Mouse (Mus musculus) layer of hippocampus, postnatal 10 days (tissue): ENCODE data around the gene Lfng. TPM values are rescaled to one million over a fixed set of nuclear protein-coding genes. Genes with fewer than 3 reads are reported as not detected.

Source experiments
- DNase-seq, 2 experiments: peaks; one replicate each; pipeline ENCODE4 v3.0.0; 2021; ENCODE audit warnings: low spot score in 2 of 2
- total RNA-seq, 2 experiments: library from RNA; stranded (reverse); gene quantifications; 2 replicates each; pipeline ENCODE4 v1.2.3; 2021

Gene Lfng
- total RNA-seq, 2 experiments from 2014 or later, result 29.3 to 38.8 TPM

DNA sequence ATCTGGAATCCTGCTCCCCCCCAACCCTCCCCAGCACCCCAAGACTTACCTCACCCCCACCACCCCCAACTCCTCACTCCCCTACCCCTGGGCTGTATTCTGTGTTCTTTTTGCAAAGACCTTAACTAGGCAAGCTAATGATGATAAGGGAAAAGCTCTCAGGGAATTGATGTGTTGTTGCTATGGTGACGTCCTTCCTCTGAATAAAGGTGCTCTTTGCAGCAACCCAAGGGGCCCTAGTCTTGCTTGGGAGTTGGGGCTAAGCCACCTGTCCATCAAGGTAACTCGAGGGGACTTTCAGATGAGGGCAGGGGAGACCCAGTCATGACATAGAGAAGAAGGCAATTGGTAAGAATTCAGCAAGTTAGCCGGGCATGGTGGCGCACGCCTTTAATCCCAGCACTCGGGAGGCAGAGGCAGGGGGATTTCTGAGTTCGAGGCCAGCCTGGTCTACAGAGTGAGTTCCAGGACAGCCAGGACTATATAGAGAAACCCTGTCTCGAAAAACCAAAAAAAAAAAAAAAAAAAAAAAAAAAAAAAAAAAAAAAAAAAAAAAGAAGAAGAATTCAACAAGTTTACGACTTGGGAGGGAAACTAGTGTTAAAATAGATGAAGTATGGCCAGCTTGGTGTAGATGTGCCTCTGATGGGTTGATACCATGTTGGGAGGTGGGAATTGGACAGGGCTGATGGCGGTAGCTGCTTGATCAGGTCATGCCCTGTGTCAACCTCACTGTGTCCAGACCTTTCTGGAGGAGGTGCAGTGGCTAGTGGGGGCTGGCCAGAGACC is 8.4 kb downstream of the Lfng start:
- no peak for DNase-seq

DNA sequence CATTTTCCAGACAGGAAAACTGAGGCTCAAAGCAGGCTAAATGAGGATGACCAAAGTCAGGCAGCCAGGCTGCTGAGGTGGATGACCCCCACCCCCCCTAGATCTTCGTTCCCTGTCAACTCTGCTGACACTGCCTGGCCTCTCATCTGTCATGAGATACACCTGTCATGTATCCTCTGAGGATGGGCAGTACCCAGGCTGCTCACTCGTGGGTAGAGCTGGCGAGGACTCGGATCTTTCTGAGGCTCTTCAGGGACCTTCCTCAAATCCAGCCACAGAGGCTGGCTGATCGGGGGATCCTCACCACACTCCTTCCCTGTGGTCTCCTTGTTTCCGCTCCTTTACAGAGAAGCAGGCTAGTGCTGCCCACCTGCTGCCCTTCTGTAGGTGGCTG is 9.0 kb downstream of the Lfng start:
- no peak for DNase-seq

DNA sequence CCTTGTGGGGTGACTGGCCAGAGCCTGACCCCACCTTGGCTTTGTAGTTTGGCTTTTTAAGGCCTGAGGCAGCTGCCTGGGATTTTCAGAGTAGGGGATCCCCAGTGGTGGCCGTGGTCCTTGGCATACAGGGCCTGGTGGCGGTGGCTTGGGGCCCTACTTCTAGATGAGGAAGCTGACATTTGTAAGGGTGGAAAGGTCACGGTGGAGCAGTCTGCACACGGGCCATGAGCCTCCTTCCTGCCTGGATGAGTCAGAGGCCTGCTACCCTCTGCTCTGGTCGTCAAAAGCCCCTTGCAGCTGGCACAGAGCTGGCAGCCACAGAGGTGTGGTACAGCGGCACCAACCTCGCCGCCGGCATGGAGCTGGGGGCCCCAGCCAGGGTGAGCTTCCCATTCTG is 9.6 kb downstream of the Lfng start:
- peak in 1 of 2 experiments; percentile 9 for DNase-seq

DNA sequence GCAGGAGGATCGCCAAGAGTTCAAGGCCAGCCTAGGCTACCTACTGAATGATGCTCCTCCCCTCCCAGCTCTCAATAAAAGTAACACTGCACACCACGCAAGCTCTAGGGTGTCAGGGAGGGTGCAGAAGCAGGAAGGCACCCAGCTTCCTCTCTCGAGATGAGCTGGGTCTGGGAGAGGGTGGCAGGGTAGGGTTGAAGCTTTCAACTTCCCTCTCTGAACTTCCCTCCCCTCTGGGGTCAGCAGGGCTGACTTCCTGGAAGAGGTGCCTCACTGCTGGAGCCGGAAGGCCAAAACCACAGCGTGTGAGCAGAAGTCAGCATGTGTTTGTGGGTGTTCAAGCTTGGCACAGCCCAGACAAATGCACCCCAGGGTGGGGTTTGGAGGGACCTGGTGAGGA is 10.6 kb downstream of the Lfng start:
- peak in 1 of 2 experiments; percentile 32 for DNase-seq

DNA sequence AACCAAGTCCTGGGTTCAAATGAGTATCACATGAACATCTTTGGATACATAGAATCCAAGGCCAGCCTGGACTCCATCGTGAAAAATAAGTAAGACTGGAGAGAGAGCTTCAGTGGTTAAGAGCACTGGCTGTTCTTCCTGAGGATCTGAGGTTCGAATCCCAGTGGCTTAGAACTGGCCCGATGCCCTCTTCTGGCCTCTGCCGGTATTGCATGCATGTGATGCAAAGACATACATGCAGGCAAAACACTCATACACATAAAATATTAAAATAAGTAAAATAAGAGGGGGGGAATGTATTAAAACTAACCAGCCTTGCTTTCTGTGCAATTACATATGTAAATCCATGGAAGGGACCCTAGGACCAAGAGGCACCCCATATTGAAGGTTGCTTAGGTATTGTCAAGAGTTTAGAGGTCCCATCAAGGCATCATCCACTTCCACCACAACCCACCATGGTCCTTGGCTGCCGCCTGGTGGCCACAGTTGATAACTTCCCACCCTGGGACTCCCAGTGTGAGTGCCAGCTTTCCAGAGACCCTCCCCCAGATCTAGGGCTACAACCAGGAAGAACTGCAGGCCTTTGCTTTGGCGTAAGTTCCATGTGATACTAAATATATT is 12.1 kb downstream of the Lfng start:
- DNase-seq, result peak; percentile 85 to 86

DNA sequence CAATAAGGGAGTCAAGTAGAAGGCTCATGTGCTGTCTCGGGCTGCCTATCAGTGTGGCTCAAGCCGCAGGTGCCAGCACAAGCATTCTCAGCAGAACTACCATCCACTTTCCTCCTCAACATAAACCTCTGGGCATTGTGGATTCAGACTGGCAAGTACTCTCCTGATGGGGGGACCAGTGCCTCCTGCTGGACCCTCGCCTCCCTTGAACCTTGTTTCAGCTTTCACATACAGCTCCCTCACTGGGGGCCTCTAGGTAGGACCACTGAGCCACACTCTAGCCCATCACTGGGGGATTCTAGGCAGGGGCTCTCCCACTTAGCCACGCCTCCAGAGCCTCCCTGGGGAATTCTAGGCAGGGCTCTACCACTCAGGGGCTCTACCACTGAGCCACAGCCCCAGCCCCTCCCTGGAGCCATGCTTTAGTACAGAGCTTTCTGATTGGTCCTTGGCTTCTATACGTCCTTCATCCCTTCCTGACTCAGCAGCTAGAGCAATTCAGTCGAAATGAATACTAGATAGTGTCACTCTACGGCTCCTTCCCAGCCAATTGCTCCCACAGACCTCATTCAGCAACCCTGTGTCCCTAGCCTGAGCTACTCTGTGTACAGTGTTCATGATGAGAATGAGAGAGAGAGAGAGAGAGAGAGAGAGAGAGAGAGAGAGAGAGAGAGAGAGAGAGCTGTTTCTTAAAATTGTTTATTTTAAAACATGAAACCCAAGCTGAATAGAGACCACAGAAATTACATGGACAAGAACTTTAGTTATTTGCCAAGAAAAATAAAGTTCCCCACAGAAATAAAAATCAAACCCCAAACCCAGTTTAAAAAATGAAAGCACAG is 13.0 kb downstream of the Lfng start:
- DNase-seq, result peak in 1 of 2 experiments; percentile 41

DNA sequence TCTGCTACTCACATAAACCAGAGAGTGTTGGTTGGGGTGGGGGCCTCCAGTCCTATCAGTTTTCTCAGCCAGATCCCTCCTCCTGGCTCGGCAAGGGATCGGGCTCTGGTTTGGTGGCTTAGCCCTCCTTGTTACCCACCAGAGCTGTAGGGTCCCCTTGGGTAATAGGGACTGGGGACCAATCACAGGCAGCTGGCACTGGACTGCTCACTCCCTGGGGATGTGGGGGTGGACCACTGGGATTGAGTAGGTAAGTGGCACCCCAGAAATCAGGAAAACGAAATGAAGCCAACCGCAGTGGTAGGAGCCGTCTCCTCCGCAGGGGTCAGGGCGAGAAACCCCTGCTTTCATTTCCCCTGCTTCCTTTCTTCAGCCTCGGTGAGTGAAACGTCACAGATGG is 14.0 kb downstream of the Lfng start:
- DNase-seq, result no peak

DNA sequence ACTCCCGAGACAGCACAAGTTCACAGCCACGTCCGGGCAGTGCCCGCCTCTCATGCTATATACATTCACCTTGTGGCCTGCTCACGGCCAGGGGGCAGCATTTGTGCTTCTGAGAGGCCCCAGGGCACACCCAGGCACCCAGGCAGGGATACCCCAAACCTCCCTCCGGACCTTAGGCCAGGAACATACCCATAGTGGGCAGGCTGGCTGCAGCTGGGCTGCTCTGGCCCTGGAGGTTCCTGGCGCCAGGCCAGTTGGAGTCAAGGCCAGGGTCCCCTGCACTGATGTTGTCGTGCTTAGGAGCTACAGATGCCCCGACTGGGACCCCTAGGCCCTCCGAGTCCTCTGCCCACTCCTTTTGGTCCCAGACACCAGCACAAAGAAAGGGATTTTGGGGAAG is 14.4 kb downstream of the Lfng start:
- DNase-seq, result no peak

DNA sequence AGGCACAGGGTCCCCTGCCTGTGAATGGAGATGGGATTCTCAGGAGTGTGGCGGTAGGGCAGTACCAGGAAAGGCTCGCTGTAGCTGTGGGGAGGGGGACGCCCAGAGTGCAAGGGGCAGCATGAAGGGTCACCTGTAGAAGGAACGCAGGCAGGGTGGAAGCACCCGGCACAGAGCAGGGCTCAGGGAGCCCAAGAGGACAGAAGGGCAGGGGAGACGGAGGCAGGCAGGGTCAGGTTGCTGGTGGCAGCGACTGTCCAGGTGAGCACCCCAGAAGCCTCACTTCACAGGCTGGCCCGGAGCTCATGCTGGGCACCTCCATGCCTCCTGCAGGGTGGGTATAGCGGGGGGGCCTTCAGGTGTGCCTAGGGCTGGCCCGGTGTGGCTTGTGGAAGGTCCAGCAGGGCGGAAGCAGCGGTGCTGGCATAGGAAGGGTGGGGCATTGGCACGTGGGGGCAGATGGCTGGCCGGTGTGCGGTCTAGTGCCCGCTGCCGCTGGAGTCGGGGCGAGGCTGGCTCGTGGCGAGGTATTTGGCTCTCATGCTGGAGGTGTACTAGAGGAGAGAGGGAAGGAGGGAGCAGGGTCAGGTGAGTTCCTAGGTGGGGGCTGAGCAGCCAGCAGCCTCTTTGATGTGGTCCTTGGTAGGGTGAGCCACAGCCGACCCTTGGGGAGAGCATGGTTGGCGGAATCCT is 16.0 kb downstream of the Lfng start:
- DNase-seq, result no peak

DNA sequence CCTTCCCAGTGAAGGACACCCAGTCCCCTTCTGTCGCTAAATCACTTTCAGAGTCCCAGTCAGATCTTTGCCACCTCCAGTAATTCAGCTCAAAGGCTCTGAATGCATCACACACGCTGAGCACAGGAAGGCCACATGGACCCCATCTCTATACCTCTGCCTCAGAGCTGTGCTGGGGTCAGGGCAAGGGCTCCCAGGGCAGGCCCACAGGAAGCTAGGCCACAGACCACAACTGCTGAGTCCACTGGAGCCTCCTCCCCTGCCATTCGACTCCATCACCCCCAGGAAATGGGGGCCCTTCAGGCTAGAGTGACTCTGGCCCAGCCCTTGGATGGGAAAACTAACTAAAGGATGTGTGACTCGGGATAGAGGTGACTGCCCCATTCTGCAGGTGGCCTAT is 16.7 kb downstream of the Lfng start:
- no peak for DNase-seq

DNA sequence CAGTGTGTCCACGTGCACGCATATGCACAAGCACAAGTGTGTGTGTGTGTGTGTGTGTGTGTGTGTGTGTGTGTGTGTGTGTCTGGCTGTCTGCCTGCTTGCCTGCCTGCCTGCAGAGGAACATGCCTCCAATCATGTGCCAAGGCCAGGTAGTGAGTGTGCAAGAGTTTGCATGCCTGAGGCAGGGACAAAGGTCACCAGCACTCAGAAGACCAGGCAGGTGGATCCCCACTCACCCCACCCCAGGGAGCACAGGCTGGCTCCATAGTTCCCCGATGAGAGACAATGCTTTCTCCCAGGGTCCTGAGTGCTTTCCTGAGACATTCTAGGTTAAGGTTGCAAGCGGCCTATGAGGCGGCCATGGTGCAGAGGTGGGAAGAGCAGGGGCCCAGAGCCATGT is 17.1 kb downstream of the Lfng start:
- no peak for DNase-seq

DNA sequence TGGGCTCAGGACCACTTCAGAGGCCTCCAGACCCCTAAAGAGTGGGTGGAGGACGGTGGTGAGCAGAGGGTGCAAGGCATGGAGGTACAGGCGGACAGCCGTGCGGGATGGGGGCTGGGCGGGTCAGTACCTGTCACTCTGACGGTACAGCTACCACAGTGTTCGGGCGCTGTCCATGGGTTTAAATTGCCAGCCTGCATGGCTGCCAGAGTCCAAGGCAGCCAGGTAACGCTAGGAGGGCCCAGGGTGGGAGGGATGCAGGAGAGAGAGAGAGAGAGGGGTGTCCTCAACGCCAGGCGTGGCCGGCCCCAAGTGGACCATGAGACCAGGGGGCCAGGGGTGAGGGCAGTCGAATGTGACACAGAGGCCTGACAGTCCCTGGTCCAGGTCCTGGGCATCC is 17.8 kb downstream of the Lfng start:
- DNase-seq, result no peak

DNA sequence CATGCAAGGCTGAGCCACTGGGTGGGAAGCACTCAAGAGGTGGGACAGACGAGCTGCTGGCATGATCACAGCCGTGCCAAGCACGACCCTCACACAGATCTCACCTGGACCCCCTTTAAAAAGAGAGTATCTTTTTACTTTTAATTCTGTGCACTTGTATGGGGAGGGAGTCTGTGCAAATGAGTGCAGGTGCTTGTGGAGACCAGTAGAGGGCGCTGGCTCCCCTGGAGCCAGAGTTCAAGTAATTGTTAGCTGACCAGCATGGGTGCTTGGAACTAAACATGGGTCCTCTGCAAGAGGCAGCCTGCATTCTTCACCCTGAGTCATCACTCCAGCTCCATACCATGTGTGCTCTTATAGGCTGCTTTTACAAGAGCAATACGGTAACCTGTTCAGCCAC is 20.5 kb downstream of the Lfng start:
- DNase-seq, result no peak

DNA sequence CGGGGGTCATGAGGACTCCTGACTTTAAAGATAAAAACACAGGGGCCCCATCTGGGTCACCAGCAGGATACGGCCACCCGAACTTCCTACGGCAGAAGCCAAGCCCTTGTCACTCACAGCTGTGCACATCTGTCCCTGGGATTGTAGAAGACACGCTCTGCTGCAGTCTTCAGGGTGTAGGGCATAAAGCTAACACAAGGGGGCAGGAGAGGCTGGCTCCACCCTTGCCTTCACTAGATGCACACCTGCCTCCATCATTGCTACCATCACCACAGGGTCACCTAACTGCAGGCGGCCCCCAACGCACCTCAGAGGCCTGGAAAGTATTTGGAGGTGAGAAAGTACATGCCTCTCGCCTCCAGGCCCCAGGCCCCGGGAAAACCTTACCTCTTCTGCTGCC is 21.9 kb downstream of the Lfng start:
- no peak for DNase-seq

DNA sequence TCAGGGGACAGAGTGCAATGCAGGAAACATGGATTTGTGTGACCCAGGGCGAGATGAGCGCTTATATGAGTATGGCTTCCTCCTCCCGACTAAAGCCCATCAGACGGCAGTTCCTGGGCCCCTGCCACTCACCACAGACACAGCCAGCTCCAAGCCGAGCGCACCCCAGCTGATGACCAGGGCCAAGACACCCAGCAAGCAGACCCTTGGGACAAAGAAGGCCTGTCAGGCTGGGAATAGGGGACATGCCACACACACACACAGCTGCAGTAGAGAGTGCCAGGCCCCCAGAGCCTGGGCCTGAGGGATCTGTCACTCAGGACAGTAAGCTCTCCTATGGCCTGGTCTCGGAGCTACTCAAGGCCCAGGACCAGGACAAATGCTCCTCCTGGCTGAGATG is 26.3 kb downstream of the Lfng start:
- peak in 1 of 2 experiments; percentile 67 for DNase-seq

DNA sequence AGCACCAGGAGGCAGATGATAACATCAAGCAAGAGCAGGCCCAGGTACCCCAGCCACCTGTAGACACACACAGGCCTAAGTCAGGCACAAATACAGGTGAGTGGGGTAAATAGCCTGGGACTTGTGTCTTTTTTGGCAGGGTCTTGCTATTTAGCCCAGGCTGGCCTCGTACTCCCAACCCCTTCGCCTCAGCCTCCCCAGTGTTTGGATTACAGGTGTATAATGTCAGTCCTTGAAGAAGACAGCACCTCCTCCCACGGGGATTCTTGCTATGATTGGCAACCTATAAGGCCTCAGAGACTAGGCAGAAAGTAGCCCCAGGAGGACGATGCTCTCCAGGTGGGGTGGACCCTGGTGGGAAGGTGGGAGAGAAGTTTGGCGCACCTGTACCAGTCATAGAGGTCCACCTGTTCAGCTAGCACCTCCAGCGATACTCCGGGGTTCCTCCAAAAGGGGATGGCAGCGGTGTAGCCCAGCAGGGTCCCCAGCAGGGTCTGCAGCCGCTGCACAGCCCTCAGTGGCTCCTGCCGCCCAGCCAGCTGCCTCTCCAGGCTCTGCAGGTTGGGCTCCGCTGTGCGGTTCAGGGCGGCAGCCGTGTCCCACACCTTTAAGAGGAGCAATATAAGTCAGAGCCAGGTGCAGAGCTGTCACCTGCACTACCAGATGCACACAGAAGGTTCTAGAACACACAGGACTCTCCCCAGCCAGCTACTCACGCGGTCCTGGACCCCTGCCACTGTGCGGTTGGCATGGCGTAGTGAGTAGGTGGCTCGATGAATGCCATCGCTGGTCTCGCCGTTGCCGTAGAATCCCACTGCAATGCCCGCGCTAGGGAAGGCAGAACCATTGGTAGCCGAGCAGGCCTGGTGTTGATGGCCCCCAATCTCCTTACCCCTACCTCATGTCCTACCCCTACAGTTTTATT is 27.9 kb downstream of the Lfng start:
- DNase-seq, result peak; percentile 72 to 76

DNA sequence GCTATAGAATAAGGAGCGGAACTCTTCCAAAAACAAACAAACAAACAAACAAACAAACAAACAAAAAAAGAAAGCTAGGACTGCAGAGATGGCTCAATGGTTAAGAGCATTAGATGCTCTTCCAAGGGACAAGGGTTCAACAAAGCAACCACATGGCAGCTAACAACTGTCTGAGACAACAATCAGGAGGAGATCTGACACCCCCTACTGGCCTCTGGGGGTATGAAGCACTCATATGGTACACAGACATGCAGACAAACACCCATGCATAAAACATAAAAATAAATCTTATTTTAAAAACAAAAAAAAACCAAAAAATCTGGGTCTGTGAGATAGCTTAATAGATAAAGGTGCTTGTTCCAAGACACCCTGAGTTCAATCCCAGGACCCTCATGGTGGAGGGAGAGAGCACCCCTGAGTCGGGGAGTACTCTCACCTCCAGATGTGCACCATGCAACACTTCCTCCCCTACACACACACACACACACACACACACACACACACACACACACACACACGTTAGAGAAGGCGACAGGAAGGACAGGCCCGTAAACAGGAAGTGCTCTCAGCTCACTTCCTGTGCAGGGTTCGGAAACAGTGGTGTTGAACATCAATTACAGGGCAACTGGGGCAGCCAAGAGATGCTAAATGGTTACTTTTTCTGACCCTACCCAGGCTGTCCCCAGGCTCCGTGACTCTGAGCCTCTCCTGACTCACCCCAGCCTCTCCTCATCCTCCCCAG is 29.4 kb downstream of the Lfng start:
- peak in 1 of 2 experiments; percentile 30 for DNase-seq

DNA sequence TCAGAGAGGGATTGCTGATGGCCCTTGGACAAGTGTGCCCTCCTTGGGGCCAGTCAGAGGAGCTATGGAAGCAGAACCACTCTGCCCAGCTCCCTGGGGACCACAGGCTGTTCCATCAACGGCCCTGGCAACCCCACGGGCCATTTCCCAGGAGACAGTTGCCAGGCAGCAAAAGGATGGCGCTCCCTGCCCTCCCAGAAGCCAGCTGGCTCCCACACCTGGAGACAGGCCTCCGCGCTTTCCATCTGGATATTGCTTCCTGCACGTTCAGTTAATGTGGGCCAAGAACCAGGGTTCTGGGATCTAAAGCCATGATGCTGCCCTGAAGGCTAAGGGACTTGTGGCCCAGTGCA is 29.9 kb downstream of the Lfng start:
- peak; percentile 77 to 81 for DNase-seq

DNA sequence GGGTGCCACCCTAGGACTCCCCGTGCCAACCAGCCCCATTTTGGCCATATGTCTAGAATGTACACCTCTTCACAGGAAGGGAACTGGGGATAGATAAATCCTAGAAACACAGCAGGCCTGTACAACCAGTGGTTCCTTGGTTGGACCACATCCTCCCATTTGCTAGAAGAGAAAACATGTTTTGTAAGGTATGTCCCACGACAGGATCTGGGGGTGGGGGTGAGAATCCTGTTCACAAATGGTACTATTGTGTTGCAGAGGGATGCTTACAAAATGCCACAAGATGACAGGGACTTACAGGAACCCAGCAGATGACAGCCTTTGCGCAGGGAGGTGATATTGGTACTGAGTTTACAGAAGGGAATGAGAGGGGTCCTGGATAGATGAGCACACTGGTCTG is 30.9 kb downstream of the Lfng start:
- peak in 1 of 2 experiments; percentile 13 for DNase-seq

DNA sequence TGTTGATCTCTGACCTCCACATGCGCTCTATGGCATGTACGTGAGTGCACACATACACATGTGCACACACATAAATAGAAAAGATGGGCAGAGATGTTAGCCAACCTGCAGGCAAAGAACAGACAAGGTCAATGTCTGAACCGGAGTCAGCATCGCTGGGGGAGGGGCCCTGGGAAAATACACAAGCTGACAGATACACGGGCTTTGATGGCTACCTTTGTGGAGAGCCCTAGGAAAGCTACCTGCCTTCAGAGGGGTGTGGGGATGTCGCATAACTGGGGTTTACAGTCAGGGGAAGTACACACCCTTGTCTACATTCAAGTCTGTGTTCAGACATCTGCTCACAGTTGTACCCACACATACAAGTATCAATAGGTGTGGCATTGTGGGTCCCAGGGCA is 31.4 kb downstream of the Lfng start:
- no peak for DNase-seq
